Mouse (Mus musculus): ENCODE results near the gene Dock6.

Dock6 gene

GRCm38 (mm10) chr9:21845381-21846080 is 6.9 kb downstream of the Dock6 start:
- no peak for DNase-seq

GRCm38 (mm10) chr9:21843086-21843485 is 9.3 kb downstream of the Dock6 start:
- no peak for DNase-seq

GRCm38 (mm10) chr9:21842391-21842790 is 10.0 kb downstream of the Dock6 start:
- DNase-seq = no peak

GRCm38 (mm10) chr9:21841340-21841739 is 11.1 kb downstream of the Dock6 start:
- DNase-seq = no peak

- no peak for DNase-seq
Measured at GRCm38 (mm10) chr9:21840115-21840787, 12.2 kb downstream of the Dock6 start.

- DNase-seq = no peak
Measured at GRCm38 (mm10) chr9:21837690-21838089, 14.7 kb downstream of the Dock6 start.

- DNase-seq = no peak
Measured at GRCm38 (mm10) chr9:21835258-21835912, 17.1 kb downstream of the Dock6 start, which contains the start of gene Angptl8. Gene Angptl8, plus strand, starts transcription at chr9:21835510.

GRCm38 (mm10) chr9:21831558-21832240 is 20.7 kb downstream of the Dock6 start:
- no peak for DNase-seq

- no peak for DNase-seq
Measured at GRCm38 (mm10) chr9:21830936-21831335, 21.5 kb downstream of the Dock6 start.

GRCm38 (mm10) chr9:21830461-21830850 is 22.0 kb downstream of the Dock6 start:
- DNase-seq = no peak

GRCm38 (mm10) chr9:21829834-21830460 is 22.5 kb downstream of the Dock6 start:
- no peak for DNase-seq

GRCm38 (mm10) chr9:21824366-21824765 is 28.1 kb downstream of the Dock6 start:
- DNase-seq = no peak

- no peak for DNase-seq
Measured at GRCm38 (mm10) chr9:21823957-21824356, 28.5 kb downstream of the Dock6 start.

- DNase-seq = no peak
Measured at GRCm38 (mm10) chr9:21822686-21823085, 29.7 kb downstream of the Dock6 start.

- DNase-seq = no peak
Measured at GRCm38 (mm10) chr9:21820183-21820582, 32.3 kb downstream of the Dock6 start.

GRCm38 (mm10) chr9:21819181-21819729 is 33.2 kb downstream of the Dock6 start:
- no peak for DNase-seq

- no peak for DNase-seq
Measured at GRCm38 (mm10) chr9:21818561-21818960, 33.9 kb downstream of the Dock6 start.

GRCm38 (mm10) chr9:21818125-21818524 is 34.3 kb downstream of the Dock6 start:
- no peak for DNase-seq

- no peak for DNase-seq
Measured at GRCm38 (mm10) chr9:21816716-21817305, 35.6 kb downstream of the Dock6 start.

GRCm38 (mm10) chr9:21811170-21811569 is 41.3 kb downstream of the Dock6 start:
- no peak for DNase-seq

GRCm38 (mm10) chr9:21808561-21808960 is 43.9 kb downstream of the Dock6 start:
- DNase-seq = no peak

- no peak for DNase-seq
Measured at GRCm38 (mm10) chr9:21806976-21807375, 45.5 kb downstream of the Dock6 start.

Data from thymus, adult 18-20 months (tissue).